17 mouse cellular contexts compared by ENCODE assay signal in genomic region chr1:66277663-66278062, GRCm38 (mm10).
A peak's percentile ranks its signal among the peaks of the same experiment; 100 is the strongest.
DNase-seq lines count a peak whose midpoint lies in the region; ATAC-seq and TF ChIP-seq lines count a peak whose summit lies in the region.
"Had no signal": no experiment of that assay in that cellular context is flagged by ENCODE, and none has a peak within 500 bp of the region (broad histone marks: within the 10 kb centered on the region; RNA-seq: fewer than 3 reads in every experiment).

No protein-coding gene starts in this region.

- TF ChIP-seq CTCF in forebrain, postnatal 0 days (IDR thresholded peaks at IDR 0.05; ENCODE audit: low read depth): no peak

- H3K27ac ChIP-seq in hindbrain, embryonic 16.5 days (ENCODE audit: low read depth, low read length): no peak overlapping the region
- no peak overlapping the region for H3K27ac ChIP-seq in hindbrain, embryonic 12.5 days
- H3K27ac ChIP-seq in midbrain, embryonic 13.5 days: no peak overlapping the region
- no peak overlapping the region for H3K27ac ChIP-seq in midbrain, embryonic 10.5 days (replicated peaks)
- H3K27ac ChIP-seq in forebrain, postnatal 0 days (ENCODE audit: low read depth, low read length): no peak overlapping the region
- H3K27ac ChIP-seq: lung, embryonic 15.5 days had no signal

- no peak for DNase-seq in frontal cortex, adult 2 months (ENCODE audit: extremely low spot score in 1 of 2, low spot score in 1 of 2)
- DNase-seq in midbrain, embryonic 10.5 days (ENCODE audit: low spot score): no peak
- no peak for DNase-seq in forebrain, postnatal 0 days
- DNase-seq in B cell, adult 2 months: no peak
- DNase-seq: adrenal gland, postnatal 36 days; cerebellum, adult 9-11 months; embryo, embryonic 11 days; gastrocnemius, postnatal 14 days; kidney, adult 18-20 months; kidney, postnatal 36 days; thymus, postnatal 36 days had no signal

- H3K9me3 ChIP-seq in hindbrain, embryonic 16.5 days (ENCODE audit: control insufficient read depth, low read length): no peaks in the 10 kb centered on the region
- H3K9me3 ChIP-seq in hindbrain, embryonic 12.5 days (replicated peaks): no peaks in the 10 kb centered on the region
- H3K9me3 ChIP-seq in midbrain, embryonic 13.5 days: no peaks in the 10 kb centered on the region
- H3K9me3 ChIP-seq in midbrain, embryonic 10.5 days (replicated peaks): no peaks in the 10 kb centered on the region
- no peaks in the 10 kb centered on the region for H3K9me3 ChIP-seq in forebrain, postnatal 0 days (ENCODE audit: low read length)
- H3K9me3 ChIP-seq: lung, embryonic 15.5 days had no signal

- H3K4me3 ChIP-seq in hindbrain, embryonic 16.5 days (ENCODE audit: low read length): no peak overlapping the region
- H3K4me3 ChIP-seq in hindbrain, embryonic 12.5 days: no peak overlapping the region
- H3K4me3 ChIP-seq in midbrain, embryonic 13.5 days (replicated peaks): no peak overlapping the region
- no peak overlapping the region for H3K4me3 ChIP-seq in midbrain, embryonic 10.5 days
- no peak overlapping the region for H3K4me3 ChIP-seq in forebrain, postnatal 0 days (ENCODE audit: low read depth, low read length)
- H3K4me3 ChIP-seq: lung, embryonic 15.5 days had no signal

- H3K36me3 ChIP-seq in hindbrain, embryonic 16.5 days (ENCODE audit: control insufficient read depth, insufficient read depth, low read length): no peaks in the 10 kb centered on the region
- H3K36me3 ChIP-seq in hindbrain, embryonic 12.5 days: peaks cover 3% of the 10 kb centered on the region; the same call in 1 of the 2 replicates
- H3K36me3 ChIP-seq in midbrain, embryonic 13.5 days: no peaks in the 10 kb centered on the region
- H3K36me3 ChIP-seq in midbrain, embryonic 10.5 days: peaks cover 3% of the 10 kb centered on the region
- peaks cover 3% of the 10 kb centered on the region for H3K36me3 ChIP-seq in forebrain, postnatal 0 days (ENCODE audit: insufficient read depth)
- H3K36me3 ChIP-seq: lung, embryonic 15.5 days had no signal

- WGBS in hindbrain, embryonic 16.5 days: 83% methylated on average over 5 of the region's 5 CpGs
- 77% methylated on average over 5 of the region's 5 CpGs for WGBS in hindbrain, embryonic 12.5 days
- 96% methylated on average over 5 of the region's 5 CpGs for WGBS in midbrain, embryonic 13.5 days
- WGBS in midbrain, embryonic 10.5 days: 89% methylated on average over 5 of the region's 5 CpGs
- WGBS in forebrain, postnatal 0 days: 87% methylated on average over 3 of the region's 5 CpGs

- peaks cover 3% of the 10 kb centered on the region; the same call in 1 of the 2 replicates for H3K4me1 ChIP-seq in hindbrain, embryonic 16.5 days (ENCODE audit: control insufficient read depth, insufficient read depth, low read depth, low read length)
- H3K4me1 ChIP-seq in hindbrain, embryonic 12.5 days: peaks cover 4% of the 10 kb centered on the region
- peaks cover 8% of the 10 kb centered on the region for H3K4me1 ChIP-seq in midbrain, embryonic 13.5 days (replicated peaks)
- H3K4me1 ChIP-seq in midbrain, embryonic 10.5 days: no peaks in the 10 kb centered on the region; the same call in 1 of the 2 replicates
- no peaks in the 10 kb centered on the region for H3K4me1 ChIP-seq in forebrain, postnatal 0 days (ENCODE audit: insufficient read depth)
- H3K4me1 ChIP-seq: lung, embryonic 15.5 days had no signal

- no peak overlapping the region for H3K4me2 ChIP-seq in hindbrain, embryonic 16.5 days (ENCODE audit: low read length)
- H3K4me2 ChIP-seq in hindbrain, embryonic 12.5 days (replicated peaks): no peak overlapping the region
- no peak overlapping the region for H3K4me2 ChIP-seq in midbrain, embryonic 13.5 days (replicated peaks)
- no peak overlapping the region for H3K4me2 ChIP-seq in forebrain, postnatal 0 days (ENCODE audit: low read depth)
- H3K4me2 ChIP-seq: liver, embryonic 11.5 days; lung, embryonic 15.5 days had no signal

- peak; percentile 44; the same call in 1 of the 2 replicates for ATAC-seq in frontal cortex, adult (ENCODE audit: low TSS enrichment)
- ATAC-seq in hindbrain, embryonic 16.5 days: peak; percentile 56
- no peak for ATAC-seq in hindbrain, embryonic 12.5 days (ENCODE audit: low FRiP score)
- 0 out of 2 replicates have a peak, but pooled peaks have one; percentile 48 for ATAC-seq in midbrain, embryonic 13.5 days
- ATAC-seq in forebrain, postnatal 0 days: peak; percentile 14; the same call in 1 of the 2 replicates

- no peaks in the 10 kb centered on the region for H3K27me3 ChIP-seq in hindbrain, embryonic 16.5 days (replicated peaks; ENCODE audit: control insufficient read depth, insufficient read depth, low read length)
- H3K27me3 ChIP-seq in hindbrain, embryonic 12.5 days: no peaks in the 10 kb centered on the region
- no peaks in the 10 kb centered on the region for H3K27me3 ChIP-seq in midbrain, embryonic 13.5 days
- no peaks in the 10 kb centered on the region for H3K27me3 ChIP-seq in midbrain, embryonic 10.5 days (ENCODE audit: low read depth, poor library complexity, severe bottlenecking)
- H3K27me3 ChIP-seq in forebrain, postnatal 0 days (ENCODE audit: insufficient read depth, low read length): no peaks in the 10 kb centered on the region
- H3K27me3 ChIP-seq: lung, embryonic 15.5 days had no signal

- H3K9ac ChIP-seq in hindbrain, embryonic 16.5 days (ENCODE audit: low read depth, low read length): no peak overlapping the region
- no peak overlapping the region for H3K9ac ChIP-seq in hindbrain, embryonic 12.5 days
- no peak overlapping the region for H3K9ac ChIP-seq in midbrain, embryonic 13.5 days (replicated peaks)
- no peak overlapping the region for H3K9ac ChIP-seq in forebrain, postnatal 0 days
- H3K9ac ChIP-seq: lung, embryonic 15.5 days had no signal
